Mouse (Mus musculus) midbrain, embryonic 11.5 days (tissue): ENCODE measurements at regions not wholly inside any gene's neighbourhood (a gene's known extent, or its start where the extent isn't known, plus 50 kb on each side); places are given as distances from the start of the nearest gene placed in this dataset.
A peak's percentile ranks its signal among the peaks of the same experiment; 100 is the strongest.

Experiments used
- ATAC-seq: fragments of 200-750 bp; cut with Nextera tagmentation; 2 replicates; pipeline ENCODE4 v1.8.0; 2017; ENCODE audit warnings: moderate TSS enrichment, moderate library complexity; ENCODE audit not compliant: low FRiP score
- DNase-seq: peaks from one replicate; pipeline ENCODE4 v3.0.0; 2015; ENCODE audit warnings: low spot score; ENCODE audit errors: missing footprints
- H3K27ac ChIP-seq: fragments of 300-500 bp; sonication (generic); 2 replicates; pipeline ENCODE4 v1.5.1; 2014; ENCODE audit warnings: low read depth, low read length
- H3K27me3 ChIP-seq: fragments of 300-500 bp; sonication (generic); 2 replicates; pipeline ENCODE4 v1.6.1; 2014; ENCODE audit warnings: mild to moderate bottlenecking, low read length, moderate library complexity, mixed read lengths; ENCODE audit not compliant: control insufficient read depth, insufficient read depth
- H3K36me3 ChIP-seq: fragments of 300-500 bp; sonication (generic); 2 replicates; pipeline ENCODE4 v1.6.1; 2014; ENCODE audit warnings: mild to moderate bottlenecking, low read length, moderate library complexity, mixed read lengths; ENCODE audit not compliant: control insufficient read depth, insufficient read depth
- H3K4me1 ChIP-seq: fragments of 300-500 bp; sonication (generic); 2 replicates; pipeline ENCODE4 v1.6.1; 2014; ENCODE audit warnings: low read length; ENCODE audit not compliant: control insufficient read depth, insufficient read depth
- H3K4me2 ChIP-seq: fragments of 300-500 bp; sonication (generic); 2 replicates; pipeline ENCODE4 v1.6.1; 2014; ENCODE audit warnings: mild to moderate bottlenecking, moderate library complexity
- H3K4me3 ChIP-seq: fragments of 300-500 bp; sonication (generic); 2 replicates; pipeline ENCODE4 v1.5.1; 2014; ENCODE audit warnings: low read depth, low read length
- H3K9ac ChIP-seq: fragments of 300-500 bp; sonication (generic); 2 replicates; pipeline ENCODE4 v1.6.1; 2014; ENCODE audit warnings: low read length
- H3K9me3 ChIP-seq: fragments of 300-500 bp; sonication (generic); 2 replicates; pipeline ENCODE4 v1.6.1; 2016; ENCODE audit warnings: low read length; ENCODE audit not compliant: control insufficient read depth
- WGBS: fragments of 180-500 bp; shearing (Covaris S2); extraction: QIAGEN DNeasy Blood & Tissue Kit; methylation state at CpG from one replicate; pipeline ENCODE4 v1.1.7; 2014; 5-methylcytosine and 5-hydroxymethylcytosine counted together

DNA sequence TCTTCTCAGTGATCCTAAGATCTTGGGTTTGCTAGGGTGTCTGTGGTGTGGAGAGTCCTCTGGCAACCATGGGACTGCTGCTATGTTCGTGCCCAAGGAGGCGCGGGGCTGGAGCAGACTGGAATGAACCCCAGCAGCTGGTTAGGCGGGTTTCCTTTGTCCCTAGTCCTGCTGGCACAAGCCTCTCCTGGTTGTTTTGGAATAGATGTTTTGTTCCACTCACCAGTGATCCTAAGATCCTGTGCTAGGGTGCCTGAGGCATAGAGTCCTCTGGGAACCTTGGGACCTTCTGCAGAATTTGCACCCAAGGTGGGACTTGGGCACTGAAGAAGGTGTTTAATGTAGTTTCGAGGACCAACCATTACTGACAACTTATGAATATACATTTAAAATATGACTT is 1205.9 kb upstream of the Gm8797 start:
- ATAC-seq: 0 out of 2 replicates have a peak, but pooled peaks have one; percentile 18
- 86% methylated on average over 5 of the region's 5 CpGs for WGBS

DNA sequence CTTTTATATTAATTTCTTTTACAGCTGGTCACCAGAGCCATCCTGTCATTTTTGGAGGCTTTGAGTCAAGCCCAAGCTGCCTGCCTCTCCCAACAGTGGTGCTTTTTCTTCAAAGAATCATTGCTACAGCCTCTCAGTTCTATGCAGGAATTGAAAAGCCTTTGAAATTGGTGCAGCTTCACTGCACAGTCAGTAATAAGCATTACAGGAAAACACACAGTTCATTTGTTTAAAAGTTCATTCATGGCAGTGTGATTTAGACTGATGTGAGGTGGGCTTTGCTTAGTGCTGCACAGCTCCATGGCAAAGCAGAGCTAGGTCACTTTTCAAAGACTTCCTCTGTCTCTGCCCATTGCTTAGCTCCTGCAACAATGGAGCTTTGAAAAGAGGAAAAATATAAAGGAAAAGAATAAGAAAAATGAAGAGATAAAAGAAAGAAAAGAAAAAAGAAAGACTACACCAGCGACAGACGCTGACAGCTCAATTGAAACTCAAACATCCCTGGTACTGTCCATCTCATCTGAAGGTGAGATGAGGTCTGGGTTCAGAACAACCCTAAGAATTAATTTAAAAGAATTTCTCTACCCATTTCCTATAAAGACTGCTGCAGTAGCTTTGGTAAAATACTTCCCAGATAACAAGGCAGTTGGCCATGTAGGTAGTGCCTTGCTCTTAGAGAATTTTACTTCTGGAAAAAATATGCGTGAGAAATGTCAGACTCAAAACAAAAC is 1204.3 kb upstream of the Gm8797 start:
- Histone ChIP-seq H3K9ac (no peak overlapping the region), H3K4me1 (no peaks in the 10 kb centered on the region), H3K4me2 (no peak overlapping the region), H3K27ac (no peak overlapping the region), H3K4me3 (no peak overlapping the region), H3K36me3 (no peaks in the 10 kb centered on the region), H3K9me3 (no peaks in the 10 kb centered on the region), H3K27me3 (no peaks in the 10 kb centered on the region)
- peak; percentile 86 for DNase-seq
- 43% methylated on average over 3 of the region's 3 CpGs for WGBS
- ATAC-seq: peak; percentile 91

More for the DNA sequence above, 1205.9 kb upstream of the Gm8797 start:
- H3K27me3 ChIP-seq: no peaks in the 10 kb centered on the region
- H3K4me3 ChIP-seq: no peak overlapping the region
- H3K27ac ChIP-seq: no peak overlapping the region
- no peaks in the 10 kb centered on the region for H3K9me3 ChIP-seq
- DNase-seq: no peak
- no peaks in the 10 kb centered on the region for H3K4me1 ChIP-seq
- no peaks in the 10 kb centered on the region for H3K36me3 ChIP-seq
- H3K9ac ChIP-seq: no peak overlapping the region
- H3K4me2 ChIP-seq: no peak overlapping the region

DNA sequence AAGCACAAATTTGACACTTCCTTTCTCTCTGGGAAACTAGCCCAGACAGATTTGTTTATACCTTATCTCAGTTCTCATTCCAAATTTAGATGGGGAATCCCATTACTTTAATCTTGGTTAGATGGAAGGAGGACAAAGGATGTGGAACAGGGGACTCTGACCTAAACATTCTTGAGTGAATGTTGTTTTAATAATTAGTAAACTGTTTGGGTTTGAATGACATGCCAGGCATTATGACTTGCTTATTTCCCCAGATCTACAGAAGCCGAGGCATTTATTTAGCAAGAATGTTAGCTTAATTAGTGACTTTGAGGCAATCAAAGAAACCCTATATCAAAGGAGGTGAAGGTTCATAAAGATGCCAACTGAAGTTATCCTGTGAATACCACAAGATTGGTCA is 1189.9 kb upstream of the Gm8797 start:
- Histone ChIP-seq H3K36me3 (no peaks in the 10 kb centered on the region), H3K27me3 (no peaks in the 10 kb centered on the region), H3K4me3 (no peak overlapping the region), H3K9ac (no peak overlapping the region), H3K4me1 (no peaks in the 10 kb centered on the region), H3K9me3 (no peaks in the 10 kb centered on the region), H3K27ac (no peak overlapping the region), H3K4me2 (no peak overlapping the region)
- DNase-seq (no peak), ATAC-seq (no peak)
- WGBS: 85% methylated on average over 1 of the region's 1 CpGs

DNA sequence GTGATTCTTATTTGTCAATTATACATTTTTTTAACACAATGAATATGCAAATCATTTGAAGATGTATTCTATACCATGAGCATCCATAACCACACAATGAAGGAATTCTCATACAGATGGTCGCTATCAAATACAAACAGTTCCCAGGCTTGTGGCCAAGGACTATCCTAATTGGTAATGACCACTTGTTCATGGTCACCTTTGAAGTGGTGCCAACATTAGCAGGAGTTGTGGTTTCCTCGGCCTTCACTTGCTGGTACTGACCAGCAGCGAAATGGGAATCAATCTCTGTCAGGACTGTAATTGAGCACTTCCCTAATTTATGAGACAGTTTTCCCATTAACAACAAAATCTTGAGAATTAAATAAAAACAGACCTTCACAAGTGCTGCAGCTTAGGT is 1168.1 kb upstream of the Gm8797 start:
- no peaks in the 10 kb centered on the region for H3K9me3 ChIP-seq
- 96% methylated on average over 3 of the region's 3 CpGs for WGBS
- H3K27ac ChIP-seq: no peak overlapping the region
- no peaks in the 10 kb centered on the region for H3K36me3 ChIP-seq
- DNase-seq (no peak), ATAC-seq (no peak)
- no peaks in the 10 kb centered on the region for H3K4me1 ChIP-seq
- no peak overlapping the region for H3K4me2 ChIP-seq
- no peak overlapping the region for H3K9ac ChIP-seq
- H3K4me3 ChIP-seq: no peak overlapping the region
- H3K27me3 ChIP-seq: no peaks in the 10 kb centered on the region

DNA sequence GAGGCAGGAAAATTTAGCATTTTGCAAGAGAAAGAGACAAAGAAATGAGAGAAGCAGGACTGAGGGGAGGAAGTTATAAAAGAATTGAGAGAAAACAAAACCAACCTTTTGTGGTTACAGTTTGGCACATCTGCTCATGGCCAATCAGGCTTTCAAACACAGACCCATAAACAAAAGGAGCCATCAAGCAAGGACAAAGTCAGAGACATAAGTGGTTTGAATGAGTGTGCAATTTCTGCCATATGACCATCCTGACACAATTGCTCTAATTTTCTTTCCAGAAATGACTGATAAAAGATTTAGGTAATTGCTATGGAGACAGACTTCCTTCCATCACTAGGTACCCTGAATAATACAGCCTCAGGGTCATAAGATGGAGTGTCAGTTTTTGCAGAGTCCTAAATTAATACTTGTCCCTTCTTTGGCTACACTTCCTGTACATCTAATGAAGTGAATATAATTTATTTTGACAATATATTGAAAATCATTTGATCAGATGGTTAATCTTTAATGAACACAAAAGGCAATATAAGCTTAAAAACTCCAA is 1156.6 kb upstream of the Gm8797 start:
- ATAC-seq (no peak), DNase-seq (no peak)
- no peak overlapping the region for H3K9ac ChIP-seq

DNA sequence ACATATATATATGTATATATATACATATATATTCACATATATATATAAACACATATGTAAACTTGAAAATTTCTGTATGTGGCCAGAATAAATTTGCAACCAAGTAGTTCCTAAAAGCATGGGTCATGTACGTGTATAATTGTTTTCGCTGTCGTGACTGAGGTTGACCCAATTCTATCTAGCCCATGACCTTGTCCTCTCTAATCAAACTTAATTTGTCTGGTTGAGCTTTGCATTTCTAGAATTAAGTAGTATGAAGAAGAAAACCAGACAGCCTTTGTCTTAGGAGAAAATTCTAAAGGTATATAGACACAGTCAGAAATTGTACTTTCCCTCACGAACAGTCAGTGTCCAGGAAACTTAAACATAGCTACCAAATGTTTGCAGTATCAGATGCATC is 1156.1 kb upstream of the Gm8797 start:
- no peaks in the 10 kb centered on the region for H3K27me3 ChIP-seq
- H3K9ac ChIP-seq: no peak overlapping the region
- H3K9me3 ChIP-seq: no peaks in the 10 kb centered on the region
- ATAC-seq (no peak), DNase-seq (no peak)
- no peak overlapping the region for H3K4me2 ChIP-seq
- H3K4me1 ChIP-seq: no peaks in the 10 kb centered on the region
- H3K36me3 ChIP-seq: no peaks in the 10 kb centered on the region
- no peak overlapping the region for H3K27ac ChIP-seq
- 91% methylated on average over 4 of the region's 4 CpGs for WGBS
- H3K4me3 ChIP-seq: no peak overlapping the region

More for the DNA sequence above, 1156.6 kb upstream of the Gm8797 start:
- H3K4me1 ChIP-seq: no peaks in the 10 kb centered on the region
- no peak overlapping the region for H3K4me3 ChIP-seq
- H3K4me2 ChIP-seq: no peak overlapping the region
- no peaks in the 10 kb centered on the region for H3K36me3 ChIP-seq
- H3K9me3 ChIP-seq: no peaks in the 10 kb centered on the region
- no peak overlapping the region for H3K27ac ChIP-seq
- H3K27me3 ChIP-seq: no peaks in the 10 kb centered on the region
